Mouse (Mus musculus): ENCODE results near the gene Panx1. TPM values are rescaled to one million over a fixed set of nuclear protein-coding genes. Genes with fewer than 3 reads are reported as not detected.

The Panx1 gene
- polyA plus RNA-seq, 1 experiment from 2014 or later, result 68.8 TPM

Other genes starting within 250 kb of the Panx1 start
- gene Gpr83, start 185.3 kb downstream of the Panx1 start, polyA plus RNA-seq (2016; fragmentation: Nextera tagmentation; extraction: Ambion mirVana), result 0.08 TPM in 1 of 2 replicates, not detected in the other
- gene Izumo1r, start 141.5 kb downstream of the Panx1 start, polyA plus RNA-seq (2016; fragmentation: Nextera tagmentation; extraction: Ambion mirVana), result 0.20 TPM in 1 of 2 replicates, not detected in the other
- gene Hephl1, start 66.6 kb upstream of the Panx1 start, polyA plus RNA-seq (2016; fragmentation: Nextera tagmentation; extraction: Ambion mirVana), result not detected in 2 replicates
- gene Vstm5, start 193.6 kb upstream of the Panx1 start, polyA plus RNA-seq (2016; fragmentation: Nextera tagmentation; extraction: Ambion mirVana), result 1.1 and 1.2 TPM in 2 replicates
- 38.5 and 40.5 TPM in 2 replicates for gene Med17, start 234.5 kb upstream of the Panx1 start, polyA plus RNA-seq (2016; fragmentation: Nextera tagmentation; extraction: Ambion mirVana)